Mouse (Mus musculus) kidney, postnatal 25 days (tissue): ENCODE data around the gene Rab6b.
"Not testable (repeated sequence)": the region's sequence is repeated elsewhere in the genome, so short reads cannot be mapped to it uniquely, and the experiment has no call there.

Experiments
- DNase-seq, 2 experiments: peaks; one replicate each; pipeline ENCODE4 v3.0.0; 2021; ENCODE audit warnings: mixed read lengths in 2 of 2

Gene Rab6b

GRCm38 (mm10) chr9:103108341-103108798 is 3.2 kb upstream of the Rab6b start:
- not testable (repeated sequence) for DNase-seq

GRCm38 (mm10) chr9:103108943-103109670 is 2.5 kb upstream of the Rab6b start:
- DNase-seq, result no peak

DNA sequence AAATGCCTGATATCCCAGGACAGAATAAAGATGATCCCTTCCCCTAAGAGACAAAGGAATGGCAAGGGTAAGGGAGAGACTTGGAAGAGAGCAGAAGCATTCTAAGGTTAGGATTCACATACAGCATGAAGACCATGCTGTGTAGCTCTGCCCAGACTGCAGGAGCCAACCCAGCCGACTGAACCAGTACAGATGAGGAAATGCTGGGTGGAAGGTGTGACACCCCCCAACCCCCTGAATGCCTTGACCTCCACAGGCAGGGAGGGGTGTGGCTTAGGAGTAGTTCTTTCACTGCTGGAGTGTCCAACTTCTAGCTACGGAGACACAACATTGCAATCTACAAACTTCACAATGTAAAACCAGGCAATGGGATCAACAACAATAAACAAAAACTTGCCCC is 1.7 kb upstream of the Rab6b start:
- no peak for DNase-seq

DNA sequence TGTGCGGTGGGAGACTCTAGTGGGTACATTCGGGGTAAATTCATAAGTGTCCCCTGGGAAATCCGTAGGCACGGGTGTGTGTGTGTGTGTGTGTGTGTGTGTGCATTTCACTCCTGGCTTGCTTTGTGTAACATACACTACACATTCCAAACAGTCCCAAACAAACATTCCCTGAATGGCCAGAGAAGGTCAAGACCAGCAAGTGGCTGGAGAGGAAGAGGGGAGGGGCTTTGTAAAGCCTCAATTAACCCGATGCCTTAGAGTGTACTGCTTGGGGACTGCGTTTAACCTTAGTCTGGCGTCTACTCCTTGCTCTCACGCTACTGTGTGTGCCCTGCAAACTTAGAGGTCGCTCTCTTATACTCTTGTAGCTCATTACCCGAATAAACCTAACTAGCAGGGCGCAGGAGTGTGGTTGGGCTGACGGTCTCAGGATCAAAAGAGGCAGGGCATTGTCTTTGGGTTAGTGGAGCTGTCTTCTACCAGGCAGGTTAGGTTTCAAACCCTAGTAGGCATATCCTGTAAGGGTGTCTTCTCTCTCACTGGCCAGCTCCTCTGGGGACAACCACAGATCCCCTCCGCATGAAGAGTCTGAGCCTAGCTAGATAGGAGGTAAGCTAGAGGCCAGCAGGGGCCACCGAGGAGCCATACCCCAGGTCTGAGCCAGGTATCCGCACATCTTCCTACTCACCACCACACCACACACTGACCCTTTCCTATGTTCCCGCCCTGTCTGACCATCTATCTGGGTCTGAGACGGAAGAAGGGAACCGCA is 673 bp upstream of the Rab6b start:
- no peak for DNase-seq

- peak; percentile 24 to 50 for DNase-seq
Observed at GRCm38 (mm10) chr9:103112471-103113271, 1.1 kb downstream of the Rab6b start.

GRCm38 (mm10) chr9:103113351-103113750 is 1.8 kb downstream of the Rab6b start:
- DNase-seq, result no peak

DNA sequence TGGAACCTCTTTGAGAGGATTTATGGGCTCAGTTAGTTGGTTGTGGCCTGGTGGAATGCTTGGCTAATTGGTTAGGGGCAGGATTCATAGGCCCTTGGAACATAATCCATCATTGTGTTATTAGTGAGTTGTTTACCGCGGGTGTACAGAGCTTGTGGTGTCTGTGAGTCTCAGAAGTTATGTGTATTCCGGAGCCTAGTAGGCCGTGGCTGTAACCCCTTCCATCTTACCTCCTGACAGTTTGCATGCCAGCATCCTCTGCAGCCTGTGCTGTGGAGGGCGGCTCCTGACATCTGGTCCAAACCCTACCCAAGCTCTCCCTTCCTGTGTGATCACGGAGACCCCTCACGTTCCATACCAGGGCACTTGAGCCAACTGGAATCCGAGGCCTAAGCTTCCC is 2.7 kb downstream of the Rab6b start:
- no peak for DNase-seq

DNA sequence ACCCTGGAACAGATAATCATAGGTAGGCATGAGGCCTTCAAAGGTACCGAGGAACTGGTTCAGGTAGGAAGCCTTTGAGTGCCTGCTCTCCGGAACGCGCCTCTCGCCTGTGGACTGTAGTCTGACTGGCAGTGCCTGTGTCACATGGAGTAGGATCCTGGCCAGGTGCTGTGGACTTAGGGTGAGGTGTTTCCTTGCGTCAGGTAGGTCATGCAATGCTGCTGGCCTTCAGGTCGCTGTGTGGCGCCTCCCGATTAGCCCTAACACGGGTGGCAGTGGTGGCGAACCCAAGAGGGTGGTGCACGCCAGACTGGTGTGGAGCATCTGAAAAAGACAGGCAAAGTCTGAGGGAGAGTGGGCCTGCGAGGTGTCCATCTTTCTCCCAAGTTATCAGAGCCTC is 3.3 kb downstream of the Rab6b start:
- no peak for DNase-seq

DNA sequence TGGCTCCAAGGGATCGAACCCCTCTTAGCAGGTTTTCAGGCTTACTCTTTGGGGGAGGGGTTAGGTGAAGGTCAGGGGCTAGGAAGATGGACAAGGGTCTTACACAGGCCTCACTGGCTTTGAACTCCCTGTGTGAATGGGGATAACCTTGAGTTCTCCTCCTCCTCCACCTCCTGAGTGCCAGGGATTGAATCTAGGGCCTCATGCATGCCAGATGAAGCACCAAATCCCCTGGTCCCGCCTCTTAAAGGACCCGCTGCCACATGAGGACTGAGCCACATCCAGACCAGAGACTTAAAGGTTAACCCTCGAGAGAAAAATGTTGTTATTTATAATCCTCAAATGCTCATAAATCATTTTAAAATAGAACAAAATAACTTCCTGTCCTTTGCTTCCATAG is 5.4 kb downstream of the Rab6b start:
- no peak for DNase-seq

DNA sequence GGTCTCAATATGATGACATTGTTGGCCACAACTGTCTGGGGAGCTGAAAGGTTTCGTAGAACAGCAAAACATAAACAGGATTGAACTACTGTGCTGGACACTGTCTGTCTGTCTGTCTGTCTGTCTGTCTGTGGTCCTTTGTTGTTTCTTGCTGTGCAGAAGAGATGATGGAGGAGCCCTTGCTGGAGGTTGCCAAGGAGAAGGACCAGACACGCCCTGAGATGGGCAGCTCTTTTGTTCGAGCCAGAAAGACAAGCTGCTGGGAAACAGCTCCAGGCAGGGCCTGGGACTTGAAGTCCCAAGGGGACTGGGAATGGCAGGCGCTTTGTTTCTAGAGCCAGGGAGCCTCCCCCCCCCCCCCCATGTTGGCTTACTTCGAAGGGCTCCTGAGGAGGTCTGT is 5.9 kb downstream of the Rab6b start:
- no peak for DNase-seq

DNA sequence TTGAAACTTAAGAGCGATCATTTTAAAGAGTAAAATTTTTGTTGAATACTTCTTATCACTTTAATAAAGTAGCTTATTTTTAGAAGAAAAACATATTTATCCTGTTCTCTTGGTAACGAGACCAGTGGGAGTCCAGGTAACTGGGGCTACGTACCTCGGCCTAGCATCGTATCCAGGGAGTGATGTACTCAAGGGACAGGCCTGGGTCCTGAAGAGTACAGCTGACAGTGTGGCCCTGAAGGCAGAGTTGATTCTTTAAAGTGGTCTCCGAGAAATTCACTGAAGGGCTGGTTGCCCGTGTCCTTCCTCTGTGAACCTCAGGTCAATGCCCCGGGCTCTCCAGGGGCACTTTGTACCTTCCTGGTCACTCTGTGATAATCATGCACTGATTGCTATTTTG is 6.4 kb downstream of the Rab6b start:
- no peak for DNase-seq

GRCm38 (mm10) chr9:103118651-103119275 is 7.2 kb downstream of the Rab6b start:
- DNase-seq, result no peak

DNA sequence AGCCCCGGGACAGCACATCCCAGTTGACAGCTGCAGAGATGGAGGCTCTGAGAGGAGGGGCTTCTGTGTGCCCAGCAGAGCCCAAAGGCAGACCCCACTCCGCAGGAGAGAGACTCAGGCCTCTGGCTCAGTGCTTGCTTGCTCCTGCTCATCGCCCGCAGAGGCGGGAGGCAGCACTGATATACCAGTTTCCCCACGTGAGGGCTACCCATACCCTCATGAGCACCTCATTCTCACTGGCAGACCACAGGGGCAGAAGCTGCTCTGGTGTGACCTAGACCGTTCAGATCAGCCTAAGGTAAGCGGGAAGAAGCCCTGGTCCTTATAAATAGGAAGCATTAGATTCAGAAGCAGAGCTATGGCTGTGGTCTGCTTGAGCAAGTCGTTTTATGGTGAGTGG is 8.2 kb downstream of the Rab6b start:
- DNase-seq, result no peak

GRCm38 (mm10) chr9:103120231-103120630 is 8.6 kb downstream of the Rab6b start:
- DNase-seq, result no peak

GRCm38 (mm10) chr9:103121546-103121945 is 10.0 kb downstream of the Rab6b start:
- DNase-seq, result no peak

- DNase-seq, result no peak
Observed at GRCm38 (mm10) chr9:103124746-103125145, 13.2 kb downstream of the Rab6b start.

- DNase-seq, result no peak
Observed at GRCm38 (mm10) chr9:103133493-103134124, 22.0 kb downstream of the Rab6b start.

DNA sequence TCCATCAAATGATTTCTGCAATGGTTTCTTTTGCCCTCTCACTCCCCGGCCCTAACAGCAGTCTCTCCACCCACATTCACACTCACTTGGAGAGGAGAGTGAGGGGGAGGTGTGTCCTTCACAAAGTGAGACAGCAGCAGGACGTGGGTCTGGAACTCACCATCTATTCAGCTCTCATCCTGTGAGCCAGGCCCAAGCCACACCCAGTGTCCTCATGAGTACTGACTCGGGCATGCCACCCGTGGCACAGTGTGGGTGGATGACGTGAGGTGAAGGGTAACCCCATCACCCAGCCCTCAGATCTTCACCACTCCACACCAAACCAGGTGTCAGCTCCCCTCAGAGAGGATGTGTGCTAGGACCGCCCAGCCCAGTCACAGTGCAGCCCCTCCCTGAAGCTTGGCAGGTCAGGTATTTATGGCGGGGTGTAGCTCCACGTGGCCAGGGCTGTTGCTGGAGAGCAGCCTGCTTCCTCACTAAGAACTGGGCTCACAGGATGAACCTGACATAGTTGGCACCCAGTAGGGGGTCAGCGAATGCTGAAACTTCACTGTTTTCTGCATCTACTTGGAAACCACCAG is 23.0 kb downstream of the Rab6b start:
- no peak for DNase-seq

GRCm38 (mm10) chr9:103139481-103139880 is 27.9 kb downstream of the Rab6b start:
- DNase-seq, result peak; percentile 22 to 50

GRCm38 (mm10) chr9:103140384-103140783 is 28.8 kb downstream of the Rab6b start:
- no peak for DNase-seq

DNA sequence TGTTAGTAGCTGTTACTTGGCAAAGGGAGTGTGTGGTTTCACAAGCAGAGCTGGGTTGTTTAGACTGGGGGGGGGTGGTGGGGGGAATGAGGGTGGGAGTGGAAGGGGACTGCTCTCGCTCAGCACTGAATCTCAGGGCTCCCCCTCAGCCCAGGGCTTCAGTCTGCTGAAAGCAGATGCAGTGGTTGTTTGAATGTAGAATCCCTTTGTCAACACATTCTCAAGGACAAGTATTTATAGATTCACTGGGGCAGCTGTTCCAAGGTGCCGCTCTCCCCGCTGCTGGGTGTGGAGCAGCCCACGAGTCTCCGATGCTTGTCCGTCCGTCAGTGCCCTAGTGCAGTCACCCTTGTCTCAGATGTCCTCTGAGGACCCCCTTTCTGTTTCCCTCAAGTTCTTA is 29.7 kb downstream of the Rab6b start:
- DNase-seq, result no peak

- DNase-seq, result no peak
Observed at GRCm38 (mm10) chr9:103143881-103144280, 32.3 kb downstream of the Rab6b start.
